Mouse (Mus musculus): ENCODE results near the gene Psap.

Gene Psap

DNA sequence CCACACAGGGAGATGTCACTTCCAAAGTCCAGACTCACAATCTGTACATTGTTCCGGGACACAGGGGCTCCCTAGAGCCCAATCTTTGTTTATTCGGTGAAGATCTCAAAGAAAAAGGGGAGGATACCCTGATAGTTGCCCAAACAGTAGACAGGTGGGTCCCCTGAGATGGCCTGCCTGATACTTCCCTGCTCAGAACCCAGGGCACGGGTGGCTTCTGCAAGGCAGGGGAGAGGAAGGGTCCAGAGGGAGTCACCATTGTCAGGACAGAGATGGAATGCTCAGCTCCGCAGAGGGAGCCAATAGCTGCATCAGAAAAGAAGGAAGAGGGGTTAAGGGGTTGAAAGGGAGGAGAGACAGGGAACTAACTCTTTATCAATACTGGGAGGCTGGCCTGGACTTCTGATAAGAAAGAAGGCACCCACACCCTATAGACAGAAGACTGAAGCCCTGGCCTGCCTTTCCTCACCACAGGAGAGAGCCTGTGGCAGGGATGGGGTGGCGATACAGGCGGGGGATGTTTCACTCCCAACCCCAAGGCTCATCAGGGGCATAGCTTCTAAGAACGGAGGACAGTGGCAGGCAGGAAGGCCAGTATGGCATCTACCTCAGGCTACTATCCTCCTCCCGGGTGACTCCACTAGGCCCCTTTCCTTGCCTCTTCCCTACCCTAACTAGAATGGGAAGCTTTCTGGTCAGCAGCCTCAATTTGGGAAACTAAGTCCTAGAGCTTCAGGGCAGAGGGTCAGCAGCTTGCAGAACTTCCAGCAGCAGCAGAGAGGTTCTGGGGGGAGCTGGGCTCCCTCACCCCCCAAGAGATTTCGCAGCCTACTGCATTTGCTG, 70.6 kb downstream of the Psap start:
- WGBS: 79% methylated on average over 9 of the region's 9 CpGs

- WGBS: 61% methylated on average over 6 of the region's 6 CpGs
Measured at GRCm38 (mm10) chr10:60349056-60349455, 71.6 kb downstream of the Psap start.

GRCm38 (mm10) chr10:60349644-60350043, 72.2 kb downstream of the Psap start:
- WGBS: 93% methylated on average over 5 of the region's 5 CpGs

GRCm38 (mm10) chr10:60350077-60350804, 72.8 kb downstream of the Psap start:
- 56% methylated on average over 5 of the region's 5 CpGs for WGBS

GRCm38 (mm10) chr10:60350805-60351167, 73.4 kb downstream of the Psap start:
- 45% methylated on average over 3 of the region's 3 CpGs for WGBS

DNA sequence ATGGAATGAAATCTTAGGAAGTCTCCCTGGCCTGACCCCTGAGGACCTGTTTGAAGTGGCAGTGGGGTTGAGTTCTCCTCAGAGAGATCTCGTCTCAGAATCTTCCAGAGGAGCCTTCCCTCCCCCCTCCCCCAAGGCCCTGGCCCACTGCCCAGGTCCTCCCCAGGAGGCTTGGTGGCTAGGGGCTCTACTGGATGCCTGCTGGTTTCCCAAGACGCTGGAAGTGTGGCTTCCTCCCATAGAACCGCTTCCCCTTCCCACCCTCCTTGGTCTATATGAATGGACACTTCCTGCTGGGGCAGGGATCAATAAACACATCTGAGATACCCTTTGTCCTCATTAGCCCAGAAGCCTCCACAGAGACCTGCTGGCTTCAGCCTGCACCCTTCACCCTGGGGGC, 73.8 kb downstream of the Psap start:
- 53% methylated on average over 3 of the region's 3 CpGs for WGBS

DNA sequence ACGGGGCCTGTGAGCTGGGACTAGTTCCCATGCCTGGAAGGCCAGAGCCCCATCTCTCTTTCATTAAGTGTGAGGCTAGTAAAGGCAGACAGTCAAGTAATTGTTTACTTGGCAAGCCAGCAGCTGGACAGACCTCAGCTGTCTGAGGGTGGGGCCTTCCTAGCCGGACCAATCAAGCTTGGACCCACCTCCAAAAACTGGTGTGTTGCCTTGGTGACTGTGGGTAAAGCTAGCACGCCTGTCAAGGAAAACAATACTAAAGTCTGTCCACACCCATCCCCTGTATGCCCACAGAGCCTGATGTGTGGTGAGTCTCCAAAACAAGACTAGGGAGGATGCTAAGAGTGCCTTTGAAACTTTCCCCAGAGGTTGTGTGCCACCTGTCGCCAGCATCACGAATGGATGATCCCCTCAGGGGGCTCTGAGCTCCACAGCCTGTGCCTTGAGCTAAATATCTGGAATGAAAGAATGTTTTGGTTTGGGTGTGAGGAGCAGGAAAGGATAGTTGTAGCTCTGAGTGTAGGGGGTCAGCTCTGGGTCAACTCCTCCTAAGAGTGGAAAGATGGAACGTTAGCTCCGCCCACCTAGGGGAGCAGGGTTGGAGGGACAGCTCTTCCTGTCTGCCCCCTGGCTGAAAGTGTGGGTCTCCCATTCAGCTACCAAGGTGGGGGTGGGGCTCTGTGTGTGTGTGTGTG, 74.5 kb downstream of the Psap start:
- WGBS: 49% methylated on average over 7 of the region's 7 CpGs

All from cerebral cortex, adult 2 months (tissue).